Mouse (Mus musculus): ENCODE data around the gene Abcg5.

DNA sequence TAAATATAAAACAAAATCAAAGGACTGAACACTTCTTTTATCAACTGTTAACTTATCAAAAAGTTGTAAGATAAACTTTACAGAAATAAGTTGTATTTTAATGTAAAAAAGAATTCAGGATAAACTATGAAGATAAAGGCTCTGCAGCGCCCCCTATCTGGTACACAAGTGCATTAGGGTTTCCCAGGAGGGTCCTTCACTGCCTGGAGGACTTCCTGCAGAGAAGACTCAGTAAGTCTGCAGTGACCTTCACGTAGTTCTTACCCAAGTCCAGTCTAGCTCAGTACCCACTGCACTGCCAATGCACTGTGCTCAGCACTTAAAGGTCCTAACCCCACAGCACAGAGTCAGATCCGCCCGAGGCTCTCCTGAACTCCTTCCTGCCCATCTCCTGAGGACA lies 24.6 kb upstream of the Abcg5 start:
- no peak for TF ChIP-seq POLR2A (IDR thresholded peaks at IDR 0.05; ENCODE audit: borderline replicate concordance, low read depth, low read length)
- TF ChIP-seq CTCF (IDR thresholded peaks at IDR 0.05; ENCODE audit: low read depth, low read length) = peak; percentile 68
